Mouse (Mus musculus): Measurements from ENCODE around the gene Pfn1. TPM values are rescaled to one million over a fixed set of nuclear protein-coding genes. Genes with fewer than 3 reads are reported as not detected.

Gene Pfn1
- total RNA-seq, 2 experiments from 2014 or later = 193 to 414 TPM

DNA sequence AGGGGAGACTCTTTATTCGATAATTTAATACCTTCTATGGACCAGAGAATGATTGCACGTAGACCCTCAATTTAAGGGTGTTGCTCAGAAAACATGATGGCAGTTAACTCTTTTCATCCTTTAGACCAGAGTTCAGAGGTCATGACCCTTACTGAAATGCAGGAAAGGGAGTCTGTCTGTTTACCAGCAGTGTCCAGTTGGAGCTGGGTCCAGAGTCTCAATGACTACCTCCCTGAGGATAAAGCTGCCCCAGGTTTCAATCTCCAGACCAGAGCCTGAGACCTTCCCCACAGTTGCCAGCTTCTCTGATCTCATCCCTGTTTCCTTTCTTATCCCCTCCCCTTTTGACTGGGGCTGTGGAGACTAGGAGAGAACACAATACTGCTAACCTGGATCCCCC is 24.1 kb upstream of the Pfn1 start:
- ATAC-seq (replicated peaks; ENCODE audit: low FRiP score, poor library complexity, severe bottlenecking) = no peak

DNA sequence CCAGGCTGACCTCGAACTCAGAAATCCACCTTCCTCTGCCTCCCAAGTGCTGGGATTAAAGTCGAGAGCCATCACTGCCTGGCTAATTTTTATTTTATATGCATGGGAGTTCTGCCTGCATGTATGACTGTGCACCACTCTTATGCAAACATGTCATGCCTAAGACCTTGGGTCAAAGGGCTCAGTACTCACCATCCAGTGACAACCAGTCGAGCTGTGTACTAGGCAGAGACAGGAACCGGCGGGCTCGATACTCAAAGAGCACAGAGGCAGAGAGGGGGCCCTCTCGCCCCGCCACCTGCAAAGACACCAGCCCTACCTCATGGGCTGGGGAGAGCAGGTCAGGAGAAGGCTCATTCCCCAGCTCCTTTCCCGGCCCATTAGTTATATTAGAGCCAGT is 23.6 kb upstream of the Pfn1 start:
- ATAC-seq (replicated peaks; ENCODE audit: low FRiP score, poor library complexity, severe bottlenecking) = no peak

DNA sequence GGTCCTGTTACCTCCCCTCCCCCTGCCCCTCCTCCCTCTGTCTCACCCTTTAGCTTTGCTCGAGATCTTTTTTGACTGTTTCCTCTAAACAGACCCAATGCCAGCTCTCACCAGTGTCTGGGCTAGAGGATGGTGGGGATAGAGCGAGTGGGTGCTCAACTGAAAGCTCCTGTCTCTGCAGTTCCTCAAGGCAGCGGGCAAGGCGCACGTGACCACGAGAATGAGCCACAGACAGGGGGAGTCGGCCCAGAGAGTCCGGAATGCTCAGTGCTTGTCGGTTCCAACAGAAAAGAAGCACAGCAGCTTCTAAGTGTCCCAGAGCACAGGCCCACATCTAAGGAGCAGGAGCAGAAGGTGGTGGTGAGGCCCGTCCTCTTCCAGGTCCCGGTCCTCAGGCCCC is 20.1 kb upstream of the Pfn1 start:
- ATAC-seq (replicated peaks; ENCODE audit: low FRiP score, poor library complexity, severe bottlenecking) = no peak

DNA sequence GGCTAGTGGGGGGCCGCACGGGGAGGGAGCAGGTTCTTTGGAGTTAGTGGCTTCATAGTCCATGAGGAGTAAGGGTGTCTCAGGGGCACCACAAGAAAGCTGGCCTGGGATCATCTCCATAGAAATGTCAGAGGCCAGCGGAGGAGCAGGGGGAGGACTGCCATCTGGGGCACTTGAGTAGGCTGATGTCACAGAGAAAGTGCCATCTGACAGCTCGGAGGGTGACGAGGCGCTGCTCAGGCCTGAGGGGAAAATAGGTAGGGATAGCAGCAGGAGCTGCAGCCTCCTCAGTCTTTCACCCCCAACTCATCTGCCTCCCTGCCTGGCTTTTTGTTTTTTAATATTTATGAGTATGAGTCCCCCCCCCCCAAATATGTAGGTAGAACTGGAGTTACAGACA is 19.6 kb upstream of the Pfn1 start:
- no peak for ATAC-seq (replicated peaks; ENCODE audit: low FRiP score, poor library complexity, severe bottlenecking)

DNA sequence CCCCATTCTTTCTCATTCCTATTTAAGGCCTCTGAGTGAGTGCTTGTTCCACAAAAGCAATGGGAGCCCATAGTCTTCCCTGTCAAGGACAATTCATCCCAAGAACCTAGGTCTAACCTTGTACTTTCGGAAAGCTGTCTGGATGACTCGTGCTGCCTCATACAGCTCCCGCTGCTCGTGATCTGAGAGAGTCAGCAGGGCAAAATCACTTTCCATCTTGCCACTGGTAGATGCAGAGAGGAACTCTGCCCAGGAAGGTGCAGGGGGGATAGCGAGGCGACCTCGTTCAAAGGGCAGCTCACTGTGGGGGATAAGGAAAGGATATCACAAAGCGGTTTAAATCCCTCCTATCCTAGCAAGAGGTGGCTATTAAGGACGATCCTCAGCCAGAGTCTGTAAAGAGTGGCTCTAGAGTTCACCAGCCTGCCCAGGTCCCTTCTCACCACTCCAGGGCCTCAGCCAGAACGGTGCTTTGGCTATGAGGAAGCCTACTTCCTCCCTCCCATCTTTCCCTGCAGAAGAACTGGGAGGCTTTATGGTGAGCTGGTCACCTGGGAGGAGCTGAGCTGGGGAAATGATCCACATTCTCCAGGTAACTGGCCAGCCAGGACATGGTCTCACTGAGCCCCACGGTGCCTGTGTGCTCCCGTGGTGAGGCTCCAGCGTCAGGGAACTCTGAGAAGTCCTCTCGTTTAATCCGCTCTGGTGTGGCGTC is 17.0 kb upstream of the Pfn1 start:
- ATAC-seq (replicated peaks; ENCODE audit: low FRiP score, poor library complexity, severe bottlenecking) = no peak

DNA sequence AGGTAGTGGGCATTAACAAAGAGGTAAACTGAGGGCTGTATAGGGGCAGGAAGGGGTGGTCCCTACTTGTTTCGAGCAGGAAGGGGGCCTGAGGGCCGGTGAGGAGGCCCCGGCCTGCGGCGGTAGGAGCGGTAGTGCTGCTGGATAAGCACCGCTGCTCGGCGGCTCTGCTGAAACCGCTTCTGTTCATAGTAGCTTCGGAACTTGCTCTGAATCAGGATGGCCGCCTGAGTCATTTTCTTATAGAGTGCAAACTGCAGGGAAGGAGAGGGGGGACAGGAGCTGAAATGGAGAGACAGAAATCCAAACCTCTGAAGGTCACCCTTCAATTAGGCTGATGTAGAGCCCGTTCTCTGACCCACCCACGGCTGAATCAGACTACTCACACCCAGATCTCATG is 16.0 kb upstream of the Pfn1 start:
- ATAC-seq (replicated peaks; ENCODE audit: low FRiP score, poor library complexity, severe bottlenecking) = no peak

DNA sequence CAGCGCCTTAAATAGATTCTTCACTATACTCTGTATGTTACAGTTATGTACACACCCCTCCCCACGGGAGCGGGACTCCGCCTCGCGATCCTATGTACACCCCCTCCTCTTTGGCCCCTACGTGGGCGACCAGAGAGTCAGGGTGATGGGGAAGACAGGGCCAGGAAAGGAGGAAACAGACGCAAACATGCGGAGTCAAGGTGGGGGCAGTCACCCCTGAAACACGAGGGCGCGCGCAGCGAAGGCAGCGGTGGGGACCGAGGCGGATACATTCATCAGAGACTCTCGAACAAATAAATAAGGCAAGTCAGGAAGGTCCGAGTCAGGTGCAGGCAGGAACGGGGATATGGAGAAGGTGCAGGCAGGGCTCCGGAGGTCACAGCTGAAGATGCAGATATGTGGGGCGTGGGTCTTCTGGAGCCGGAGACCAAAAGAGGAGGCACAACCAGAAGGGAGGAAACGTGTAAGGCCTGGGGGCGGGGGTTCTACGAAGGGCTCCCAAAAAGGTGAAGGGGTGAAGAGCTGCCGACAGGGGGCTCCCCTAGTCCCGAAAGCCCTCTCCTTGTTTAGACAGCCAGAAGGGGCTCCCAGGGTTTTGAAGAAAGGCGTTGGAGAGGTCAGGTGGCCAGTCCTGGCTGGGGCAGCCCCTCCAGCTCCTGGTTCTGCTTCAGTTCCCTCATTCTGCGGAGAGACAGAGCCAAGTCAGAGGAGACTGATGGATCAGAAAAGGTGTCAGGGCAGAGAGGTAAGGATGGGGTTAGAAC is 15.3 kb upstream of the Pfn1 start:
- peak; percentile 19 for ATAC-seq (replicated peaks; ENCODE audit: low FRiP score, poor library complexity, severe bottlenecking)

DNA sequence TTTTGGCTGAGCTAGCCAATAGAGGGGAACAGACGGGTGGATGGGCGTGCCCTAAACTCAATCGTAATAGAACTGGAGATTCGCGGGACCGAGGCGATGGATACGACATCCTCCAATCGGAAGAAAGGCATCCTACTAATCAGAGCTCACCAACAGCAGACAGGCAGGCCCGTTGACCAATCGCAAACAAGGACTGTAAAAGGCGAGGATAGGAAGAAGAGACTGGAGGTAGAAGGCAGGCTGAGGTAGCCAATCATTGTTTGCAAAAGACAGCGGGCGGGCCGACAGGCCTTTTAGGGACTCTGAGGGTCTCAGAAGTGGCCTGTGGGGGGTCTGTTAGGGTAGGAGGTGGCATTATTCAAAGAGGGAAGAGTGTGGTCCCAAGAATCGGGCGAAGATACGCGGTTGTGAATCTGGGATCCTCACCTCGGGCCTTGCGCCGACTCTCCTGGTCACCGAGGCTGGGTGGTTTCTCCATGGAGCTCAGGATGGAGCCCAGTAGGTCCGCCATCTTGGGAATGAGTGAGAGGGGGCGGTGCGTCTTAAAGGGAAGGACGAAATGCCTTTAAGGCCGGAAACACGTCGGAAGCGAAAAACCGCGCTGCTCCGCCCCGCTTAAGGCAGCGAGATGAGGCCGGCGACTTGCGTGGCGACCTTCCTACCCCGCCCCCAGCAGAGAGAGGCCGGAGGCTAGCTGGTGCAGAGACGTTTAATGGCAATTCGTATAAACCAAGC is 14.5 kb upstream of the Pfn1 start, which contains the start of gene Spag7:
TSS of gene Spag7 (minus strand) at position 646 of the 735 bp plus-strand sequence.
- peak; percentile 88 for ATAC-seq (replicated peaks; ENCODE audit: low FRiP score, poor library complexity, severe bottlenecking)

DNA sequence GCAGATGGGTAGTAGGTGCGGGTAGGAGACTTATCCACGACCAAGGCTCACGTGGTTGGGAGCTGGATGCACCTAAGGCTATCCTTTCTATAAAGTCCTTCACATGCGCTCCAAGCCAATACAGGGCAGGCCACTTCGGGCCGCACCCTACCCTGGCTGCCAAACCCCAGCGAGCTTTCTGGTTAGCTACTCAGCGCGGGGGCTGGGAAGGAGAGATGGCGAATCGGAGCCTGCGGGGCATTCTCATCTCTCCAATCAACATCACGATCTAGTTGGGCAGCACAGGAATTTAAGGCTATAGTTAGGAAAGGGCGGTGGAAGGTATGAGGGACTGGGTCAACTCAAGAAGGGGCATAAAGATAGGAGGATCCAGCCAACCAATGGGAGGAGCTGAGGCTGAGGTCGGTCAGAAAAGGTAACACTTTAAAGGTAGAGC is 13.9 kb upstream of the Pfn1 start:
- peak; percentile 56 for ATAC-seq (replicated peaks; ENCODE audit: low FRiP score, poor library complexity, severe bottlenecking)

DNA sequence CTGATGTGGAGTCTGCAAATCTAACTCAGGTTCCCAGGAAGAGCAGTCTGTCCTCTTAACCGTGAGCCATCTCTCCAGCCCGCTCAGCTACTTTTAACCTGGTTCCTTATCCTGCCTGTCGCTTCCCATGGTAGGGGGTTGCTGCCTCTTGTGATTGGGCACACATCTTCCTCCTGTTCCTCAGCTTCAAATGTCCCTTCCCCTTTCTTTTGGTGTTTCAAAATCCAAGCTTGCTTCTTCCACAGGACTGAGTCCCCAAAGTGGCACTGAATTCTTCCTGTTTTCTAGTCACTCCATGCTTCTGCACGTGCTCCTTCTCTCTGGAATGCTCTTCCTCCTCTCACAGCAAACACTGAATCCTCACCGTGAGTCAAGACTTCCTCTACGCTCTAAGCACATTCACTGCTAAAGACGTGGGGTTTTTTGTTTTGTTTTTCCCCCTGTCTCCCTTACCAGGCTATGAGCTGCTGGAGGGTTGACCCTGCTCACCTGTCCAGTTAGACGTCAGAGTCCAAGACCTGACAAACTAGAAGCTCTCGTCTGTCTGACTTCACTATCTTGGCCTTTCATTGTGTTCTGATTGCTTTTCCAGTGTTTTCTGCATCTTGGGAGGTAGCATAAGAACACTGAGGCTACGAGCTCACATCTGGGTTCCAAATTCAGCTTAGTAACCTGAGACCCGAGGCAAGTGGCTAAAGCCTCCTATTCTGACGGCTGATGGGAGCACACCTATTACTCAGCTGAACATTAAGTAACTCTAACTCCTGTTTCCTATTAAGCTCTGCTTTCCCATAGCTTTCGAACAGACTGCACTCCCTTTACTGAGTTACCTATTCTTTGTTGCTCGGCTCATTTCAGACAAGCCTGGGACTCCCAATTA is 13.1 kb upstream of the Pfn1 start:
- ATAC-seq (replicated peaks; ENCODE audit: low FRiP score, poor library complexity, severe bottlenecking) = no peak

DNA sequence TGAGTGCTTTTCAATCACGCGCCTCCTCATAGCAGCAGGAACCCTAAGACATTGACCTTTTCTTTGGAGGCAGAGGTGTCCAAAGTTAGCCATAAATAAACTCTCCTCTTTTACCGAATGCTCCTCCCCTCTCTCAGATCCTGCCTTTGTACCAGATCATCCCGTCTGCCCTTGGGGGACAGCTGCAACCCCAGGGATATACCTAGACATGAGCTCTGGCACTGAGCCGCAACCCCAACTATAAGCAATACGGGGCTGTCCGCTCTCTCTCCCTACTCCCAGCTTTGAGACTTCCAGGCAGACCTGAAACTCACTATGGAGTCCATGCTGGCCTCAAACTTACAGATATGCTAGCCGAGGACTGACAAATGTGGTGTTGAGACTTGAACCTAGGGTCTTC is 12.2 kb upstream of the Pfn1 start:
- no peak for ATAC-seq (replicated peaks; ENCODE audit: low FRiP score, poor library complexity, severe bottlenecking)

DNA sequence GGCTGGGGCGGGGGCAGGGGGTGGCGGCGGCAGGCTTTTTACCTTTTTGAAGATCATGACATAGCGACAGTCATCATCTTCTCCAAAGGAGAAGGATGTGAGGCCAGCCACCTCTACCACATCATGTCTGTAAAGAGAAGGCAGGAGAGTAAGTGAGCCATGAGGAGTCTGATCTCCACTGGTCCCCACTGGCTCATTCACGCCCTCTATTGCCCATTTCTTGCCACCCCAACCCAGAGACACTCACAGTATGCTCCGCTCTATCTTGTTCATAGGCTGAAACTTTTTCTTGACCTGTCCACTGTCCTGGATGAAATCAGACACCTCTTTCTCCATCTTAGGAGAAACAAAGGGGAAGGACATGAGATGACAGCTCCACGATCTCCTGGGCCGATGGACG is 10.3 kb upstream of the Pfn1 start:
- ATAC-seq (replicated peaks; ENCODE audit: low FRiP score, poor library complexity, severe bottlenecking) = no peak

DNA sequence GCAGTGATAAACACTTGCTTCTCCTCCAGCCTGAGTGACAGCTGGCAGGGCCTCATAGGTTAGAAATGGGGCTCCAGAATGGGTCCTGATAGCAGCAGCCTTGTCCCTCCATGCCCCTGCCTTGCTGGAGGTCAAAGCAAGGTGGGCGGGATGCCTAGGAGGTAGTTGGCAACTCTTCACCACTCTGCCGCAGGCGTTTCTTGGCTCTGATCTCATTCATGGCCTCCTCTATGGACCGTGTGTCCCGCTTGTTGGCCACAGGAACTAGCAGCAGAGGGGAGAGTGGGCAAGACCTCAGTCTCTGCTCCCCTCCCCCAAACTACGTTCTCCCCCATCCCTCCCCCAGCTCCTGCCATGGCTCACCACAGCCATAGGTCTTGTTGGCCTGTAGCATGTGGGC is 9.5 kb upstream of the Pfn1 start:
- ATAC-seq (replicated peaks; ENCODE audit: low FRiP score, poor library complexity, severe bottlenecking) = no peak

DNA sequence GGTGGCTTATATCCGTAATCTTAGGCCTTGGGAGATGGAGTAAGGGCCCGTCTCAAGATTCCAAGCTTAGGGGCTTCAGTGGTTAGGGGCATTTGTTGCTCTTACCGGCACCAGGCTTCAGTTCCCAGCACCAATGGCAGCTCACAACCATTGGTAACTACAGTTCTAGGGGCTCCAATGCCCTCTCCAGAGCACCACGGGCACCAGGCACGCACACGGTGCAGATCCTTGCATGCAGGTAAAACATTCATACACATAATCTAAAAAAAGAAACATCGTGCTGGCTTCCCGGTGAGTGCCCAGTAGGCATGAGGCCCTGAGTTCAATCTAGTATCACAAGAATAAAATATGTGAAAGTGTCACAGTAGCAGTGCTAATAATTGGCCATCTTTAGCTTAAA is 8.7 kb upstream of the Pfn1 start:
- no peak for ATAC-seq (replicated peaks; ENCODE audit: low FRiP score, poor library complexity, severe bottlenecking)

DNA sequence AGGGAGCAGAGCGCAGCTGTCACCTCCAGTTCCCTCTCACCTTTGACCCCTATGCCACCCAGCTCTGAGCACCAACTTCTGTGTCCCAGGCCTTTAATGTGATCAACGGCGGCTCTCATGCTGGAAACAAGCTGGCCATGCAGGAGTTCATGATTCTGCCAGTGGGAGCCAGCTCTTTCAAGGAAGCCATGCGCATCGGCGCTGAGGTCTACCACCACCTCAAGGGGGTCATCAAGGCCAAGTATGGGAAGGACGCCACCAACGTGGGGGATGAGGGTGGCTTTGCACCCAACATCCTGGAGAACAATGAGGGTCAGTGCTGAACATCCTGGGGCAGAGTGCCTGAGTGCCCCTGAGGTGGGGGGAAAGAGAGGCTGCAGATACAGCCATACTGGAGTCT is 6.1 kb upstream of the Pfn1 start:
- no peak for ATAC-seq (replicated peaks; ENCODE audit: low FRiP score, poor library complexity, severe bottlenecking)

DNA sequence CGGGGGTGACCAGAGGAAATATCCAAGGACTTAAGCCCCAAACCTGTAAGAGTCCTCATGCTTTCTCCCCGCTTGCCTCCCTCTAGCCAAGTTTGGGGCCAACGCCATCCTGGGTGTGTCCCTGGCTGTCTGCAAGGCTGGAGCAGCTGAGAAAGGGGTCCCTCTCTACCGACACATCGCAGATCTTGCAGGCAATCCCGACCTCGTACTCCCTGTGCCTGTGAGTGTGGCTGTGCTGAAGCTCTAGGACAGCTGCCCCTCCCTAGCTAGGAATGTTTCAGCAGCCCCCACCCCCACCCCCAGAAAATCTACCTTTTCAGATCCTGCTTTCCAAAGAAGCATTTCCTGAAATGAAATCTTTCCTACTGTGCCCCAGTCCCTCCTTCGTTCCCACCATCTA is 4.5 kb upstream of the Pfn1 start:
- ATAC-seq (replicated peaks; ENCODE audit: low FRiP score, poor library complexity, severe bottlenecking) = no peak

DNA sequence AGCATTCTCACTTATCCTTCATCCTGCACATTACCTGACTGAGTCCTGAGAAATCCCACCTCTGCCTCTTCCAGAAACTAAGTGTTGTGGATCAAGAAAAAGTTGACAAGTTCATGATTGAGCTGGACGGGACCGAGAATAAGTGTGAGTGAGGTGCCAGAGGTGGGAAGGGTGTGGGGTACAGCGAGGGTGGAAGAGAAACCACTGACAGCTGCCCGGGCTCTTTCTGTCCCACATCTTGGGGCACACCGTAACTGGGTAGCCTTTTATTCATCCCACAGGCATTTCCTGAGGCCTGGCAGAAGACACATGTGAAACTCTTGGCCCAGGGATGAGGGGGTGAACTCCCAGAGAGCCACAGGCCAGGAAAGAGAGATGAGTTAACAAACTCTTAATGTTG is 4.1 kb upstream of the Pfn1 start:
- ATAC-seq (replicated peaks; ENCODE audit: low FRiP score, poor library complexity, severe bottlenecking) = no peak

DNA sequence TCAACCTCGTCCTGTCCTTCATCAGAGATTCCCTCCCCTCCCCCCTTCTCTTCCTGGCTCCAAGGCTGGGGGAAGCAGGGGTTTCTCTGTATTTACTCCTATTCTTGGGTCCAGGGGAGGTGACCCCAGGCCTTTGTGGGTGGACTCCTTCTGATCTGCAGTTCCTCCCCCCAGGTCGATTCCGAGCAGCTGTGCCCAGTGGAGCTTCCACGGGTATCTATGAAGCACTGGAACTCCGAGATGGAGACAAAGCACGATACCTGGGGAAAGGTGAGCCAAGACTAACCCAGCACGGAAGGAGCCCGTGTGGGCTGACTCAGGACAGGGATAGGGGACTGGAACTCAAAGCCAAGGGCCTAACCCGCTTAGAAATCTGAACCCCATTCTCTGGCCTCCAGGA is 3.5 kb upstream of the Pfn1 start:
- ATAC-seq (replicated peaks; ENCODE audit: low FRiP score, poor library complexity, severe bottlenecking) = no peak

DNA sequence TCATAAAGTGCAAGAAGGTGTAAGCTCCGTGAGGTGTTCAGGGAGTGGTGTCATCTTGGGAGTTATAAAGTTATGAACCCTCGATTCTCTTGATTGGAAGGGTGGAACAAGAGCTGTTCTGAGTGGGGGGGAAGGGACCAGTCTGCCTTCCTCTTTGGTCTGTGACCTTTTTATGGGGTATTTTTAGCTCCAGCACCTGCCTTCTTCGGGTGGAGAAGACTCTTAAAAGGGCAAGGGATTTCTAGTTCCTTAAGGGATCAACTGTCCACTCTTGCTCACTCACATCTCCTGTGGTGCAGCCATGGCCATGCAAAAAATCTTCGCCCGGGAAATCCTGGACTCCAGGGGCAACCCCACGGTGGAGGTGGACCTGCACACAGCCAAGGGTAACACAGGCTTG is 3.1 kb upstream of the Pfn1 start:
- no peak for ATAC-seq (replicated peaks; ENCODE audit: low FRiP score, poor library complexity, severe bottlenecking)

DNA sequence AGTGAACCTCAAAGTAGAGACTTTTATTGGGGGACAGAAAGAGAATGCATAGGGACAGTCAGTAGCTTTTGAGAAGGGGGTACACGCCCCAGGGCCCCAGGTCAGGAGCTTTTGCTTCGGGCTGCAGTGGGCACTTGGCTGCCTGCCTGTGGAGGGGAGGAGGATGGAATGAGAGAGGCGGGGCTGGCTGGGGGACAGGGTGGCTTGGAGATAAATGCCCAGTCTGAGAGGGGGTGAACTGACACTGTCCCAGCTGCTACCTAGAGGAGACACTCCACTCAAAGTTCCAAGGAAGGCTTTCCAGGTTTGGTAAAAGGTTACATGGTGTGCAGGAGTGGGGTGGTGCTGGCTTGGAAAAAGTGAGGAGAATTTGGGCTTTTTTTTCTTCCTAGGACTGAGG is 2.5 kb upstream of the Pfn1 start, which contains the start of gene Eno3:
TSS of gene Eno3 (plus strand) at position 239 of the 400 bp plus-strand sequence.
- no peak for ATAC-seq (replicated peaks; ENCODE audit: low FRiP score, poor library complexity, severe bottlenecking)
